9 mouse cellular contexts compared by ENCODE assay signal in genomic region chr8:94009243-94009845, GRCm38 (mm10). TPM values are rescaled to one million over a fixed set of nuclear protein-coding genes. Genes with fewer than 3 reads are reported as not detected.
A peak's percentile ranks its signal among the peaks of the same experiment; 100 is the strongest.
DNase-seq lines count a peak whose midpoint lies in the region; ATAC-seq lines count a peak whose summit lies in the region.
"Had no signal": no experiment of that assay in that cellular context is flagged by ENCODE, and none has a peak within 500 bp of the region (broad histone marks: within the 10 kb centered on the region; RNA-seq: fewer than 3 reads in every experiment).

No protein-coding gene starts in this region.

- intact Hi-C loops in heart, postnatal 10 days (cut with DNase I): no loop called here

- H3K4me2 ChIP-seq in heart, embryonic 12.5 days: peak overlapping the region; percentile 2; the same call in 1 of the 2 replicates
- 0 out of 2 replicates have a peak overlapping the region, but pooled peaks have one; percentile 0 for H3K4me2 ChIP-seq in midbrain, embryonic 14.5 days (ENCODE audit: low read length)
- H3K4me2 ChIP-seq in stomach, embryonic 16.5 days (ENCODE audit: low read depth, low read length): 0 out of 2 replicates have a peak overlapping the region, but pooled peaks have one; percentile 95

- H3K4me3 ChIP-seq in heart, embryonic 12.5 days: no peak overlapping the region
- H3K4me3 ChIP-seq in midbrain, embryonic 14.5 days (replicated peaks; ENCODE audit: low read depth, low read length): no peak overlapping the region
- H3K4me3 ChIP-seq in midbrain, embryonic 10.5 days: no peak overlapping the region
- H3K4me3 ChIP-seq in stomach, embryonic 16.5 days (replicated peaks; ENCODE audit: low read length): no peak overlapping the region

- H3K27me3 ChIP-seq in heart, embryonic 12.5 days (replicated peaks): no peaks in the 10 kb centered on the region
- no peaks in the 10 kb centered on the region for H3K27me3 ChIP-seq in midbrain, embryonic 14.5 days (ENCODE audit: control insufficient read depth, insufficient read depth, low read length)
- H3K27me3 ChIP-seq in midbrain, embryonic 10.5 days (ENCODE audit: low read depth, poor library complexity, severe bottlenecking): no peaks in the 10 kb centered on the region
- no peaks in the 10 kb centered on the region for H3K27me3 ChIP-seq in stomach, embryonic 16.5 days (ENCODE audit: control insufficient read depth, insufficient read depth, low read length)

- no peak for DNase-seq in heart, postnatal 10 days
- no peak for DNase-seq in midbrain, embryonic 14.5 days
- no peak for DNase-seq in midbrain, embryonic 10.5 days (ENCODE audit: low spot score)
- DNase-seq in liver: peak; percentile 33
- DNase-seq in frontal cortex, postnatal 36 days (ENCODE audit: low spot score in 2 of 2): no peak
- DNase-seq in spleen, adult 18-20 months: no peak
- DNase-seq: adrenal gland, adult 8-10 months had no signal

- H3K27ac ChIP-seq in heart, embryonic 12.5 days (ENCODE audit: poor library complexity, severe bottlenecking): no peak overlapping the region
- no peak overlapping the region for H3K27ac ChIP-seq in midbrain, embryonic 14.5 days (replicated peaks; ENCODE audit: low read depth, low read length)
- no peak overlapping the region for H3K27ac ChIP-seq in midbrain, embryonic 10.5 days (replicated peaks)
- H3K27ac ChIP-seq in stomach, embryonic 16.5 days (ENCODE audit: low read length): 0 out of 2 replicates have a peak overlapping the region, but pooled peaks have one; percentile 22

- no peak for ATAC-seq in heart, embryonic 12.5 days (ENCODE audit: insufficient number of reproducible peaks, low FRiP score)
- no peak for ATAC-seq in midbrain, embryonic 14.5 days (ENCODE audit: low FRiP score, low TSS enrichment)
- ATAC-seq in stomach, embryonic 16.5 days (ENCODE audit: insufficient read depth, low FRiP score): no peak

- H3K9ac ChIP-seq in heart, embryonic 12.5 days: peak overlapping the region; percentile 42; the same call in 1 of the 2 replicates
- H3K9ac ChIP-seq in midbrain, embryonic 14.5 days (replicated peaks; ENCODE audit: low read length): no peak overlapping the region
- H3K9ac ChIP-seq in stomach, embryonic 16.5 days (ENCODE audit: low read length): no peak overlapping the region

- WGBS in heart, embryonic 12.5 days: 44% methylated on average over 15 of the region's 15 CpGs
- WGBS in midbrain, embryonic 14.5 days: 66% methylated on average over 15 of the region's 15 CpGs
- WGBS in midbrain, embryonic 10.5 days: 68% methylated on average over 15 of the region's 15 CpGs
- WGBS in stomach, embryonic 16.5 days: 46% methylated on average over 15 of the region's 15 CpGs

- peaks cover 8% of the 10 kb centered on the region; the same call in 1 of the 2 replicates for H3K36me3 ChIP-seq in heart, embryonic 12.5 days
- H3K36me3 ChIP-seq in midbrain, embryonic 14.5 days (ENCODE audit: control insufficient read depth, insufficient read depth, low read length): peaks cover 4% of the 10 kb centered on the region; the same call in 1 of the 2 replicates
- H3K36me3 ChIP-seq in midbrain, embryonic 10.5 days: peaks cover 12% of the 10 kb centered on the region
- no peaks in the 10 kb centered on the region for H3K36me3 ChIP-seq in stomach, embryonic 16.5 days (ENCODE audit: control insufficient read depth, insufficient read depth, low read length)

- no peaks in the 10 kb centered on the region for H3K9me3 ChIP-seq in heart, embryonic 12.5 days (replicated peaks)
- H3K9me3 ChIP-seq in midbrain, embryonic 14.5 days (ENCODE audit: control insufficient read depth, low read length): no peaks in the 10 kb centered on the region
- H3K9me3 ChIP-seq in midbrain, embryonic 10.5 days (replicated peaks): no peaks in the 10 kb centered on the region
- no peaks in the 10 kb centered on the region for H3K9me3 ChIP-seq in stomach, embryonic 16.5 days (replicated peaks; ENCODE audit: control insufficient read depth, low read length)

- peaks cover 30% of the 10 kb centered on the region for H3K4me1 ChIP-seq in heart, embryonic 12.5 days (replicated peaks)
- H3K4me1 ChIP-seq in midbrain, embryonic 14.5 days (ENCODE audit: control insufficient read depth, insufficient read depth, low read length): peaks cover 26% of the 10 kb centered on the region
- H3K4me1 ChIP-seq in midbrain, embryonic 10.5 days: peaks cover 42% of the 10 kb centered on the region
- peaks cover 29% of the 10 kb centered on the region for H3K4me1 ChIP-seq in stomach, embryonic 16.5 days (ENCODE audit: control insufficient read depth, insufficient read depth, low read length)

RNA-seq across cellular contexts. Expression of gene Amfr, which starts 3.3 kb away (rescaled TPM):
- 67.2 and 71.1 TPM in 2 replicates for polyA plus RNA-seq in heart, embryonic 12.5 days (2016; fragmentation: Nextera tagmentation; extraction: Ambion mirVana)
- total RNA-seq in heart, postnatal 10 days (2021): 100 to 1,000 TPM; 125 to 126 TPM
- polyA plus RNA-seq in midbrain, embryonic 14.5 days (2014; fragmentation: Nextera tagmentation; extraction: Ambion mirVana): 65.0 and 81.6 TPM in 2 replicates
- 47.0 and 50.8 TPM in 2 replicates for polyA plus RNA-seq in midbrain, embryonic 10.5 days (2016; fragmentation: Nextera tagmentation; extraction: Ambion mirVana)
- 27.7 and 27.8 TPM in 2 replicates for polyA plus RNA-seq in stomach, embryonic 16.5 days (2015; fragmentation: Nextera tagmentation; extraction: Ambion mirVana)

RNA-seq across cellular contexts. Expression of gene Nudt21, which starts 27.5 kb away (rescaled TPM):
- 83.1 and 88.5 TPM in 2 replicates for polyA plus RNA-seq in heart, embryonic 12.5 days (2016; fragmentation: Nextera tagmentation; extraction: Ambion mirVana)
- total RNA-seq in heart, postnatal 10 days (2021): 10 to 100 TPM; 36.7 to 43.2 TPM
- 99.1 and 120 TPM in 2 replicates for polyA plus RNA-seq in midbrain, embryonic 14.5 days (2014; fragmentation: Nextera tagmentation; extraction: Ambion mirVana)
- 181 and 182 TPM in 2 replicates for polyA plus RNA-seq in midbrain, embryonic 10.5 days (2016; fragmentation: Nextera tagmentation; extraction: Ambion mirVana)
- polyA plus RNA-seq in stomach, embryonic 16.5 days (2015; fragmentation: Nextera tagmentation; extraction: Ambion mirVana): 86.7 and 97.0 TPM in 2 replicates

RNA-seq across cellular contexts. Expression of gene Ogfod1, which starts 27.7 kb away (rescaled TPM):
- polyA plus RNA-seq in heart, embryonic 12.5 days (2016; fragmentation: Nextera tagmentation; extraction: Ambion mirVana): 13.8 and 14.4 TPM in 2 replicates
- total RNA-seq in heart, postnatal 10 days (2021): 10 to 100 TPM; 25.0 to 26.2 TPM
- polyA plus RNA-seq in midbrain, embryonic 14.5 days (2014; fragmentation: Nextera tagmentation; extraction: Ambion mirVana): 11.9 and 16.3 TPM in 2 replicates
- 10.8 and 11.6 TPM in 2 replicates for polyA plus RNA-seq in midbrain, embryonic 10.5 days (2016; fragmentation: Nextera tagmentation; extraction: Ambion mirVana)
- 15.5 and 16.1 TPM in 2 replicates for polyA plus RNA-seq in stomach, embryonic 16.5 days (2015; fragmentation: Nextera tagmentation; extraction: Ambion mirVana)

Comparison
In these comparisons a context has a peak if more than half of its experiments do, and no peak if none do; other contexts are left out.
1. H3K4me2 ChIP-seq: peak in every context shown above with its lines; median percentile 95 in stomach, embryonic 16.5 days; 2 in heart, embryonic 12.5 days; 0 in midbrain, embryonic 14.5 days.